Mouse (Mus musculus) liver, embryonic 14.5 days (tissue): Measurements from ENCODE around the gene Cfp. TPM values are rescaled to one million over a fixed set of nuclear protein-coding genes. Genes with fewer than 3 reads are reported as not detected.

Source experiments
- ATAC-seq: fragments of 200-750 bp; cut with Nextera tagmentation; 2 replicates; pipeline ENCODE4 v1.8.0; 2017; ENCODE audit warnings: moderate number of reproducible peaks, mild to moderate bottlenecking, moderate library complexity; ENCODE audit not compliant: insufficient read depth
- DNase-seq, 3 experiments: peaks; one replicate each; pipeline ENCODE4 v3.0.0-alpha.2; 2012 to 2013; ENCODE audit warnings: low read depth in 3 of 3, low spot score in 3 of 3
- H3K27ac ChIP-seq: fragments of 300-500 bp; sonication (generic); 2 replicates; pipeline ENCODE4 v1.5.1; 2014; ENCODE audit warnings: moderate library complexity, mild to moderate bottlenecking, control low read depth, inconsistent platforms
- H3K27me3 ChIP-seq: fragments of 300-500 bp; sonication (generic); 2 replicates; pipeline ENCODE4 v1.6.1; 2014; ENCODE audit warnings: mild to moderate bottlenecking, low read length, moderate library complexity; ENCODE audit not compliant: control insufficient read depth, insufficient read depth
- H3K36me3 ChIP-seq: fragments of 300-500 bp; sonication (generic); replicated peaks from 2 replicates; pipeline ENCODE4 v1.6.1; 2014; ENCODE audit warnings: low read depth; ENCODE audit not compliant: control insufficient read depth, insufficient read depth
- H3K4me1 ChIP-seq, 2 experiments: fragments of 200-500 bp in 1 of 2; fragments of 300-500 bp in 1 of 2; sonication (generic) in 1 of 2; replicated peaks; 2 replicates each; pipeline ENCODE4 v1.6.1; 2012 to 2014; ENCODE audit warnings: antibody characterized with exemption in 1 of 2, inconsistent platforms in 1 of 2, low read length in 1 of 2; ENCODE audit not compliant: control insufficient read depth in 2 of 2, insufficient read depth in 2 of 2
- H3K4me2 ChIP-seq: fragments of 300-500 bp; sonication (generic); 2 replicates; pipeline ENCODE4 v1.6.1; 2014; ENCODE audit warnings: low read depth, mild to moderate bottlenecking, control low read depth, moderate library complexity
- H3K4me3 ChIP-seq, 2 experiments: fragments of 200-500 bp in 1 of 2; fragments of 300-500 bp in 1 of 2; sonication (generic) in 1 of 2; 2 replicates each; pipeline ENCODE4 v1.5.1; 2012 to 2014; ENCODE audit warnings: low read depth in 2 of 2, low read length in 2 of 2, mild to moderate bottlenecking in 2 of 2, control low read depth in 1 of 2, inconsistent platforms in 1 of 2, moderate library complexity in 1 of 2; ENCODE audit not compliant: insufficient read depth in 1 of 2
- H3K9ac ChIP-seq: fragments of 300-500 bp; sonication (generic); replicated peaks from 2 replicates; pipeline ENCODE4 v1.6.1; 2014; ENCODE audit warnings: mild to moderate bottlenecking, control low read depth, moderate library complexity
- H3K9me3 ChIP-seq: fragments of 300-500 bp; sonication (generic); 2 replicates; pipeline ENCODE4 v1.6.1; 2016; ENCODE audit warnings: low read length, mixed read lengths; ENCODE audit not compliant: control insufficient read depth
- CTCF ChIP-seq: IDR thresholded peaks from 2 replicates; pipeline ENCODE4 v1.5.1; 2016; ENCODE audit warnings: antibody characterized with exemption, low read depth, control low read depth
- EP300 ChIP-seq: IDR thresholded peaks from 2 replicates; pipeline ENCODE4 v1.6.1; 2016; ENCODE audit warnings: antibody characterized with exemption, low read depth
- WGBS: fragments of 180-500 bp; shearing (Covaris S2); extraction: QIAGEN DNeasy Blood & Tissue Kit; methylation state at CpG from one replicate; pipeline ENCODE4 v1.1.7; 2014; ENCODE audit not compliant: insufficient replicate concordance; 5-methylcytosine and 5-hydroxymethylcytosine counted together
- polyA plus RNA-seq, 2 experiments: library from polyadenylated mRNA; depleted of rRNA in 1 of 2; stranded (reverse) in 1 of 2; unstranded in 1 of 2; fragments of >200 nt; fragmentation: Nextera tagmentation in 1 of 2; extraction: Ambion mirVana in 1 of 2; gene quantifications; 2 replicates each; pipeline versions ENCODE4 v1.2.1 to v1.2.3; 2012 to 2014

Gene Cfp
- polyA plus RNA-seq (2012; rRNA removed) (16.9 and 19.9 TPM in 2 replicates), polyA plus RNA-seq (2014; fragmentation: Nextera tagmentation; extraction: Ambion mirVana) (20.6 and 22.7 TPM in 2 replicates)

GRCm38 (mm10) chrX:20931364-20931763, at the start of gene Cfp:
Gene Cfp (minus strand): TSS chrX:20931555.
- WGBS: 50% methylated on average over 1 of the region's 1 CpGs
- Histone ChIP-seq H3K9ac (no peak within 1 kb of the TSS), H3K9me3 (no peaks in the 10 kb centered on the region), H3K4me2 (no peak within 1 kb of the TSS), H3K4me3 (no peak within 1 kb of the TSS), H3K27me3 (no peaks in the 10 kb centered on the region), H3K27ac (no peak within 1 kb of the TSS), H3K4me1 (no peaks in the 10 kb centered on the region), H3K36me3 (no peaks in the 10 kb centered on the region)
- no peak for TF ChIP-seq EP300
- TF ChIP-seq CTCF: no peak
- ATAC-seq: no peak
- no peak for DNase-seq

- Histone ChIP-seq H3K36me3 (no peaks in the 10 kb centered on the region), H3K9ac (no peak overlapping the region), H3K9me3 (no peaks in the 10 kb centered on the region), H3K27me3 (no peaks in the 10 kb centered on the region), H3K4me1 (no peaks in the 10 kb centered on the region), H3K4me2 (no peak overlapping the region), H3K4me3 (no peak overlapping the region), H3K27ac (no peak overlapping the region)
- DNase-seq (no peak), ATAC-seq (no peak)
- 30% methylated on average over 1 of the region's 1 CpGs for WGBS
- TF ChIP-seq CTCF: no peak
Observed at GRCm38 (mm10) chrX:20980901-20981300, 49.5 kb upstream of the Cfp start.

GRCm38 (mm10) chrX:20961477-20962378, 30.4 kb upstream of the Cfp start, which contains the start of gene Uxt:
Gene Uxt (minus strand): TSS chrX:20962017.
- Histone ChIP-seq H3K9me3 (no peaks in the 10 kb centered on the region), H3K36me3 (no peaks in the 10 kb centered on the region), H3K4me3 (peak within 1 kb of the TSS; percentile 62 to 92), H3K27me3 (no peaks in the 10 kb centered on the region), H3K27ac (peak within 1 kb of the TSS; percentile 83), H3K4me1 (peaks cover 0 to 2% of the 10 kb centered on the region in 2 experiments; a peak in 2 of 4 replicates), H3K9ac (peak within 1 kb of the TSS; percentile 68), H3K4me2 (peak within 1 kb of the TSS; percentile 71)
- DNase-seq (peak; percentile 79 to 82 (median 81)), ATAC-seq (peak; percentile 93)
- 10% methylated on average over 57 of the region's 57 CpGs for WGBS
- TF ChIP-seq CTCF (peak; percentile 57), EP300 (no peak)

GRCm38 (mm10) chrX:20950191-20950880, 19.0 kb upstream of the Cfp start, which contains the start of gene Elk1:
Gene Elk1 (minus strand): TSS chrX:20950608.
- Histone ChIP-seq H3K9ac (peak within 1 kb of the TSS; percentile 55), H3K27me3 (no peaks in the 10 kb centered on the region), H3K4me2 (peak within 1 kb of the TSS; percentile 53), H3K4me1 (peaks cover 0 to 3% of the 10 kb centered on the region in 2 experiments; a peak in 1 of 4 replicates), H3K36me3 (no peaks in the 10 kb centered on the region), H3K9me3 (no peaks in the 10 kb centered on the region), H3K4me3 (peak within 1 kb of the TSS; percentile 56 to 76), H3K27ac (no peak within 1 kb of the TSS)
- TF ChIP-seq EP300 (no peak), CTCF (no peak)
- WGBS: 3% methylated on average over 30 of the region's 30 CpGs
- DNase-seq (peak; percentile 71 to 80 (median 78)), ATAC-seq (peak; percentile 95)

GRCm38 (mm10) chrX:20946055-20946454, 14.7 kb upstream of the Cfp start:
- H3K27ac ChIP-seq: no peak overlapping the region
- H3K4me1 ChIP-seq: peaks cover 0 to 3% of the 10 kb centered on the region in 2 experiments; a peak in 1 of 4 replicates
- TF ChIP-seq EP300 (no peak), CTCF (peak; percentile 59)
- H3K9ac ChIP-seq: no peak overlapping the region
- H3K27me3 ChIP-seq: no peaks in the 10 kb centered on the region
- 8% methylated on average over 4 of the region's 4 CpGs for WGBS
- no peaks in the 10 kb centered on the region for H3K9me3 ChIP-seq
- no peak for DNase-seq
- H3K4me2 ChIP-seq: no peak overlapping the region
- no peaks in the 10 kb centered on the region for H3K36me3 ChIP-seq
- H3K4me3 ChIP-seq: no peak overlapping the region
- ATAC-seq: no peak
